Mouse (Mus musculus) 3T3-L1 (cell line): ENCODE measurements around the gene Appl2.
A peak's percentile ranks its signal among the peaks of the same experiment; 100 is the strongest.

ENCODE experiments used
- DNase-seq: peaks from one replicate; pipeline ENCODE4 v3.0.0-alpha.2; 2015; ENCODE audit warnings: low read depth, low spot score

Appl2 gene

DNA sequence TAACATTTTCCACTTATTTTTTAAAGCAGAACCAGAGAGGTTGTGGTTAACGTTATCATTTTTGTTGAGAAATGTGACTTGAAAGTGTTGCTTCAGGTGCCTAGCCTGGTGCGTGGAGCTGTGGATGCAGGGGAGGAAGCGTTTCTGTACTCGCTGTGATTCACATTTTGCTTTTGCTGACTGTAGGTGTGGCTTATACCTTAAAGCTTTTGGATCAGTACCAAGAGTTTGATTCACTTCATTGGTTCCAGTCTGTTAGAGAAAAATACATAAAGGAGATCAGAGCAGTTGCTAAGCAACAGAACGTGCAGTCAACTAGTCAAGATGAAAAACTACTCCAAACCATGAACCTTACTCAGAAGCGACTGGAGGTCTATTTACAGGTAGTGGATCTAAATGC lies 57.7 kb downstream of the Appl2 start:
- DNase-seq = no peak

DNA sequence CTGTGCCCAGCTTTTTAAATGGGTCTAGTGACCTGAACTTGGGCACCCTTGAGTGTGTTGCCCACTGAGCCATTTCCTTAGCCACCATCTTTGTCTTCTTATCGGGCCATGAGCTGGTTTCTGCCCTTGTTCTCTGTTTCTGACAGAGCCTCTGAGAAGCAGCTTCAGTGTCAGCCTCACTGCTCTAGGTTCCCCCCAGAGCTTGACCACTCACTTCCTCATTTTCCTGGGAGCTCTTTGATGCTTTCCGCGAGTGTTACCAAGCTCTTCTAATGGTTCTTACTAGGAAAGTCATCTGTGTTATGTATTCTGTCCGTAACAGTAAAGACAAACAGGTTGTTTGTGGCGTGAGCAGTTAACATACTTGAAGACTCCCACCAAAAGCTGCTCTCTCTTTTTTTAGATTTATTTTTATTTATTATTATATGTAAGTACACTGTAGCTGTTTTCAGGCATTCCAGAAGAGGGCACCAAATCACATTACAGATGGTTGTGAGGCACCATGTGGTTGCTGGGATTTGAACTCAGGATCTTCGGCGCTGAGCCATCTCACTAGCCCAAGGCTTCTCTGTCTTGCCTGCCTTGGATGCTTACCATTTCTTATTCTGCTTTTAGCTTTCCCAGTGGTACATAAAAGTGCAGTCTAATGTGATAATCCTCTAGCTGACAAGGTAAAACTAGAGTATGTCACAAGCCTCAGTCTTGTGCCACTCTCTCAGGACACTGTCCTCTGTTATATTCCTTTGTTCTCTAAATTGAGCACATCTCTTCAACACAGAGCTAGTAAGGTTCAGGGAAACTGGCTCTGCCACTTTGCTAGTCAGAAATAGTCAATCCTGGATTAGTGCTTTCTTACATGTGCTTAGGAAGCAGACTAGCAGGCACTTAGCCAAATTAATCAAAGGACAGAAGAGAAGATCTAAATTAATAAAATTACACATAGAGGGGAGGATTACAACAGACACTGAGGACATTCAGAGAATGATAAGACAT lies 82.8 kb downstream of the Appl2 start:
- peak; percentile 33 for DNase-seq

DNA sequence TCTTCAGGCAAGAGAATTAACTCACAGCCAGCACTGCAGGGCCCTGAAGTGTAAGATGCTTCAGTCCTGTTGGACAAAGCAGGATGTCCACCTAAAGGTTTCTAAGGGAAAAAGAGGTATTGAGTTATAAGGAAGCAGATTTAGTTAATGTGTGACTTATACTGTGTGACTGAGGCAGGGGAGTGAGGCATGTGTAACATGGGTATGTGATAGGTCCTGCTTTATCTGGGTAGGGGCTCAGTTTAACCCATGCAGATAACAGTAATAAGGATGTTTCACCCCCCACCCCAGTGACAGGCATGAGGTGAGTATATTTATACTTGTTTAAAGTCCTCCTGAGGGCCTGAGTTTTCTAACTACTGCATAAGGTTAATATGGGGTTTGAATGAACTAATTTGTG lies 85.5 kb downstream of the Appl2 start:
- DNase-seq = no peak
